Mouse (Mus musculus) hindbrain, embryonic 14.5 days (tissue): ENCODE results near the gene Itga11. TPM values are rescaled to one million over a fixed set of nuclear protein-coding genes. Genes with fewer than 3 reads are reported as not detected.

Experiments used
- ATAC-seq: fragments of 200-750 bp; cut with Nextera tagmentation; 2 replicates; pipeline ENCODE4 v1.8.0; 2017; ENCODE audit warnings: moderate number of reproducible peaks, mild to moderate bottlenecking, moderate TSS enrichment, moderate library complexity; ENCODE audit not compliant: low FRiP score
- DNase-seq: peaks from one replicate; pipeline ENCODE4 v3.0.0-alpha.2; 2015; ENCODE audit warnings: low spot score
- H3K27ac ChIP-seq: fragments of 300-500 bp; sonication (generic); 2 replicates; pipeline ENCODE4 v1.5.1; 2014; ENCODE audit warnings: mild to moderate bottlenecking, moderate library complexity
- H3K27me3 ChIP-seq: fragments of 300-500 bp; sonication (generic); 2 replicates; pipeline ENCODE4 v1.6.1; 2014; ENCODE audit warnings: mild to moderate bottlenecking, low read length, mixed read lengths; ENCODE audit not compliant: control insufficient read depth, insufficient read depth
- H3K36me3 ChIP-seq: fragments of 300-500 bp; sonication (generic); replicated peaks from 2 replicates; pipeline ENCODE4 v1.6.1; 2014; ENCODE audit not compliant: control insufficient read depth, insufficient read depth
- H3K4me1 ChIP-seq: fragments of 300-500 bp; sonication (generic); replicated peaks from 2 replicates; pipeline ENCODE4 v1.6.1; 2014; ENCODE audit warnings: antibody characterized with exemption, low read length, mixed read lengths; ENCODE audit not compliant: control insufficient read depth, insufficient read depth
- H3K4me2 ChIP-seq: fragments of 300-500 bp; sonication (generic); replicated peaks from 2 replicates; pipeline ENCODE4 v1.6.1; 2014; ENCODE audit warnings: mild to moderate bottlenecking, moderate library complexity
- H3K4me3 ChIP-seq: fragments of 300-500 bp; sonication (generic); replicated peaks from 2 replicates; pipeline ENCODE4 v1.5.1; 2014; ENCODE audit warnings: mild to moderate bottlenecking, low read length
- H3K9ac ChIP-seq: fragments of 300-500 bp; sonication (generic); 2 replicates; pipeline ENCODE4 v1.6.1; 2014
- H3K9me3 ChIP-seq: fragments of 300-500 bp; sonication (generic); 2 replicates; pipeline ENCODE4 v1.6.1; 2016; ENCODE audit warnings: low read length; ENCODE audit not compliant: control insufficient read depth
- WGBS: fragments of 180-500 bp; shearing (Covaris S2); extraction: QIAGEN DNeasy Blood & Tissue Kit; methylation state at CpG from one replicate; pipeline ENCODE4 v1.1.7; 2014; 5-methylcytosine and 5-hydroxymethylcytosine counted together
- polyA plus RNA-seq: library from polyadenylated mRNA; unstranded; fragments of >200 nt; fragmentation: Nextera tagmentation; extraction: Ambion mirVana; gene quantifications from 2 replicates; pipeline ENCODE4 v1.2.1, GENCODE M21; 2014

Itga11 gene
- polyA plus RNA-seq, 1 experiment from 2014 or later = 1.4 TPM

DNA sequence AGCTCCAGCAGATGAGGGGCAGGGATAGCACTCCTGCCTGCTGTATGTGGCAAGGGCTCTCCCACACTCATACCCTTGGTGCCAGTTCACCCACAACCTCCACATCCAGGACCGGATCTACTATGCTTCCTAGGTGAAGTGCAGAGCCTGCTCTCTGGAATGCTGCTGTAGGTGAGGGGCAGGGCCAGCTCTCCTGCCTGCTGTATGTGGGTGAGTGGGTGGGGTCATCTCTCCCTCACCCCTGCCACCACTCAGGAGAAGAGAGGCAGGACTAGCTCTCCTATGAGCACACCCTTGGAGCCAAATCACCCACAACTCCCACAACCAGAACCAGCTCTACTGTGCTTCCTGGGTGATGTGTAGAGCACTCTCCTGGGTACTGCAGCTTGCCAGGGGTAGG lies 2.5 kb upstream of the Itga11 start:
- 74% methylated on average over 1 of the region's 1 CpGs for WGBS

DNA sequence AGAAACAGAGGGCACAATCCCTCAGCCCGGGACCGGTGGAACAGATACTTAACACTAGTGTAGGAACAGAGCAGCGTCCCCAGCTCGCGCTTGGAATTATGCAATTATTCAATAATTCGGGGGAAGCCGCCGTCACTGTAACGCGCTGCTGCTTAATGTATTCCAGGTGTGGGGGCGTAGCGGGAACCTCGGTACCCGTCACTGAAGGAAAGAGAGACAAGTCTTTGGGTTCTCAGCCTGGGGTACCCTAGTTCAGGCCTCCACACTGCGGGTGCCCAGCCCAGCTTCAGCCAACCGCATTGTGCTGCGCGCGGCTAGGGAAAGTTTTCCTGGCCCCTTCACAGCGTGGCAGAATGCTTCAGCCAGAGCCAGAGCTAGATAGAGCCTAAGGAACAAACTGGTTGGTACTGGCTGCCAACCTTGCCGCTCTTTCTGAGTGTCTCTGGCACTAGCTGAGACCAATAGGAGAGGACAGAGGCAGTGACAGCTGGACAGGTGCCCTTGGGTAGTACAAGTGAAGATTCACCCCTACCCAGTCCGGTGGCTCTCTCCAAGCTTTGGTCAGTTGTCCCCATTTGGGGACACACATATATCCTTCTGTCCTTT lies 1.0 kb downstream of the Itga11 start:
- peak overlapping the region; percentile 75 for H3K4me2 ChIP-seq
- 7% methylated on average over 22 of the region's 22 CpGs for WGBS
- peaks cover 11% of the 10 kb centered on the region for H3K4me1 ChIP-seq
- DNase-seq = no peak
- no peak overlapping the region for H3K9ac ChIP-seq
- peaks cover 35% of the 10 kb centered on the region for H3K27me3 ChIP-seq
- ATAC-seq = no peak
- no peaks in the 10 kb centered on the region for H3K9me3 ChIP-seq
- peak overlapping the region; percentile 29 for H3K4me3 ChIP-seq
- no peaks in the 10 kb centered on the region for H3K36me3 ChIP-seq
- no peak overlapping the region for H3K27ac ChIP-seq

More for the DNA sequence above, 2.5 kb upstream of the Itga11 start:
- Histone ChIP-seq H3K4me2 (no peak overlapping the region), H3K9me3 (no peaks in the 10 kb centered on the region), H3K27ac (no peak overlapping the region), H3K4me3 (no peak overlapping the region), H3K4me1 (peaks cover 11% of the 10 kb centered on the region), H3K27me3 (peaks cover 35% of the 10 kb centered on the region), H3K9ac (no peak overlapping the region), H3K36me3 (no peaks in the 10 kb centered on the region)
- no peak for ATAC-seq
- DNase-seq = no peak

DNA sequence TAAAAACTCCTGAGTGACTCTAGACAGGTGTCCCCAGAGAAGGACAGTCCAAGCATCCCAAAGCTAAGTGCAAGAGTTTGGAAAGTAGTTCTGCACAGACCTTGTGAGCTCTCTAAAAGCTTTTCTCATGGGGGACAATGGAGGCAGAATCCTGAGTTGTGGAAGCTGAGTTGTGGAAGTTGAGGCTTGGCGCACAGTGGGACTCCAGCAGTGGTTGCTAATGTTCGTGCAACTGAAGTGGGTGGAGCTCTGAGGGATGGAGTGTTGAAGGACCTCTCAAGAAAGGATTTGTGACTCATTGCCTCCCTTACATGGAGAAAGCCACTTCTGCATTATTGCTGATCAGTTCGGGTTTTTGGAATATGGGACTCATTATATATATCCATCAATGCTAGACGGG lies 1.8 kb downstream of the Itga11 start:
- 75% methylated on average over 4 of the region's 4 CpGs for WGBS
- Histone ChIP-seq H3K4me2 (peak overlapping the region; percentile 75), H3K27me3 (peaks cover 35% of the 10 kb centered on the region)

DNA sequence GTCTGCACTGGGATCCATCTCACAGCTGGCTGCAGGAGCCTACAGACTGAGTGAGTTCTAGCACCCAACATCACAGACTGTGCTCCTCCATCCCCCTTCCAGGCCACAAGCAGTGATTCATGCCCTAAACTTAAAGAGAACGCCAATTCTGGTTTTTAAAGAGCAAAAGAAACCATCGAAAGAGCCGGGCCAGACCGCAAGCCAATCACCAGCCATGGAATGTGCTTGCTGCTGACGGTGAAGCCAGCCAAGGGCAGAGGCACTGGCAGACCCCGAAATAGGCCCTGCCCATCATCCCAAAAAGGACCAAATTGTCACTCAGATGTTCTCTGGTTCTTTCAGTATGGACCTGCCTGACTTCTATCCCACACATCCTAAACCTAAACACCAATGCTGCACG lies 6.7 kb downstream of the Itga11 start:
- 87% methylated on average over 7 of the region's 7 CpGs for WGBS
- Histone ChIP-seq H3K4me3 (no peak overlapping the region), H3K36me3 (no peaks in the 10 kb centered on the region), H3K27ac (no peak overlapping the region), H3K27me3 (peaks cover 9% of the 10 kb centered on the region), H3K9me3 (no peaks in the 10 kb centered on the region), H3K4me1 (no peaks in the 10 kb centered on the region), H3K9ac (no peak overlapping the region), H3K4me2 (no peak overlapping the region)
- ATAC-seq = no peak
- DNase-seq = no peak

More for the DNA sequence above, 1.8 kb downstream of the Itga11 start:
- Histone ChIP-seq H3K9ac (no peak overlapping the region), H3K4me3 (no peak overlapping the region), H3K4me1 (peaks cover 11% of the 10 kb centered on the region), H3K36me3 (no peaks in the 10 kb centered on the region), H3K9me3 (no peaks in the 10 kb centered on the region), H3K27ac (no peak overlapping the region)
- DNase-seq (no peak), ATAC-seq (no peak)

DNA sequence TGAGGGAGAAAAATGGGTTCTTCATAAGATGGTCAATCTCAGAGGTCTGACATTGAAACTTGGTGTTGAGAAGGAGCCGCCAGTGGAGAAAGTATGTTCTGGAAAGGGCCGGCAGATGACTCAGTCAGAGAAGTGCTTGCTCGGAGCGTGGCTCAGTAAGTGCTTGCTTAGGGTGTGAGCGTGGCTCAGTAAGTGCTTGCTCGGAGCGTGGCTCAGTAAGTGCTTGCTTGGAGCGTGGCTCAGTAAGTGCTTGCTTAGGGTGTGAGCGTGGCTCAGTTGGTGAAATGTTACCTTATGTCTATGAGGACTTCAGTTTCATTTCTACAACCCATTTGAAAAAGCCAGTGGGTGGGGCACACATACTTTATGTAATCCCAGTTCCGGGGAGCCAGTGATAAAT lies 12.1 kb downstream of the Itga11 start:
- DNase-seq = no peak
- no peaks in the 10 kb centered on the region for H3K36me3 ChIP-seq
- WGBS = 93% methylated on average over 10 of the region's 10 CpGs
- H3K27me3 ChIP-seq = no peaks in the 10 kb centered on the region
- H3K9me3 ChIP-seq = no peaks in the 10 kb centered on the region
- no peak overlapping the region for H3K9ac ChIP-seq
- no peak overlapping the region for H3K27ac ChIP-seq
- no peak overlapping the region for H3K4me3 ChIP-seq
- H3K4me2 ChIP-seq = no peak overlapping the region
- no peaks in the 10 kb centered on the region for H3K4me1 ChIP-seq
- ATAC-seq = no peak

DNA sequence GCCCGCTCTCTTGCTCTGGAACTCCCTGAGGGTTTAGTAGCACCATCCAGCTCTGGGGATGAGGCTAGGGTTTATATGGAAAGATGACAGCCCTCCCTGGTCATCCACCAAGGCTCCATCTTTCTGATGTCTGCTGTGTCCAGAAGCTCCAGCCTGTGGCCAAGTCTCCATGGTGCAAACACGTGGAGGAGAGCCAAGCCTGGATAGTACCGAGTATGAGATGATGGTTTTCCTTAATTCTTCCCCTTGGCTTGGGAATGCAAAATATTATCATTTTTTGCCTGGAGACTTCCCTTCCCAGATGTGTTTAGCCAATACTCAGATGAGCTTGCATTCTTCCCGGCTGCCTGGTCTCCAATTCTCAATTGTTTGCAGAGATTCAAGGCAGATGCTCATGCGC lies 16.4 kb downstream of the Itga11 start:
- H3K9ac ChIP-seq = no peak overlapping the region
- DNase-seq (no peak), ATAC-seq (no peak)

DNA sequence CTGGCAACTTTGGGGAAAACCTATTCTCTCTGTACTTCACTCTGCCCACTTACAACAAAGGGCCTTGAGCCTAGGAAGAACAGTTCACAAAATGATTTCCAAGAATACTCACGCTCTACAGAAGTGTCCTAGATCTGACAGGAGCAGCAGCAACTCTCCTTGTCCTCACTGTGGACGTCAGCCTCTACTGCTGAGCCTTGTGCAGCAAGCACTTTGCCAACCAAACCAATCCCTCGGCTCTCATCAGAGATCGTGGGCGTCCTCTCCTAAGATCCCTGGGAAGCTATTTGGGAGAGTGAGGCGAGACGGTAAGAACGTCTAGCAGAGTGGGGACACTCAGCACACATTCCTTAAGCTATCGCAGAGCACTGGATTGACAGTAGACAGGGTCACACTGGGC lies 17.6 kb downstream of the Itga11 start:
- Histone ChIP-seq H3K9ac (no peak overlapping the region), H3K9me3 (no peaks in the 10 kb centered on the region), H3K4me3 (no peak overlapping the region), H3K4me2 (no peak overlapping the region), H3K27me3 (no peaks in the 10 kb centered on the region), H3K36me3 (no peaks in the 10 kb centered on the region), H3K27ac (no peak overlapping the region), H3K4me1 (no peaks in the 10 kb centered on the region)
- ATAC-seq (no peak), DNase-seq (no peak)
- WGBS = 85% methylated on average over 9 of the region's 9 CpGs

More for the DNA sequence above, 16.4 kb downstream of the Itga11 start:
- Histone ChIP-seq H3K27me3 (no peaks in the 10 kb centered on the region), H3K36me3 (no peaks in the 10 kb centered on the region), H3K9me3 (no peaks in the 10 kb centered on the region), H3K4me2 (no peak overlapping the region), H3K4me1 (no peaks in the 10 kb centered on the region), H3K4me3 (no peak overlapping the region), H3K27ac (no peak overlapping the region)
- 88% methylated on average over 5 of the region's 5 CpGs for WGBS

DNA sequence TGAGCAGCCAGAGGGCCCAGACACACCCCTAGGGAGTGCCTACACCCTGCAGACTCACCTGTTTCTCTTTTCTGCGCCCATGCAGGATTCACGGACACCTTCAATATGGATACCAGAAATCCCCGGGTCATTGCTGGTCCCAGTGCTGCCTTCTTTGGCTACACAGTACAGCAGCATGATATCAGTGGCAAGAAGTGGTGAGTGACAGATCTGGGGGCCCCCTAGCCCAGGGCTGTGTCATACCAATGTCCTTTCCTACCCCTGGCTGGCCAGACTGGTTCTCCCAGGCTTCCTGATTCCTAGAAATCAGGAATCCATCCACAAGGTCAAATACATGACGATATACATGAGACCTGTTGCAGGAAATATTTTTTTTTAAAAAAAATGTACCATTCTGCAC lies 19.2 kb downstream of the Itga11 start:
- Histone ChIP-seq H3K36me3 (no peaks in the 10 kb centered on the region), H3K9ac (no peak overlapping the region), H3K9me3 (no peaks in the 10 kb centered on the region), H3K27ac (no peak overlapping the region), H3K4me1 (no peaks in the 10 kb centered on the region), H3K4me2 (no peak overlapping the region), H3K4me3 (no peak overlapping the region), H3K27me3 (no peaks in the 10 kb centered on the region)
- 93% methylated on average over 4 of the region's 4 CpGs for WGBS
- ATAC-seq = no peak
- DNase-seq = no peak

DNA sequence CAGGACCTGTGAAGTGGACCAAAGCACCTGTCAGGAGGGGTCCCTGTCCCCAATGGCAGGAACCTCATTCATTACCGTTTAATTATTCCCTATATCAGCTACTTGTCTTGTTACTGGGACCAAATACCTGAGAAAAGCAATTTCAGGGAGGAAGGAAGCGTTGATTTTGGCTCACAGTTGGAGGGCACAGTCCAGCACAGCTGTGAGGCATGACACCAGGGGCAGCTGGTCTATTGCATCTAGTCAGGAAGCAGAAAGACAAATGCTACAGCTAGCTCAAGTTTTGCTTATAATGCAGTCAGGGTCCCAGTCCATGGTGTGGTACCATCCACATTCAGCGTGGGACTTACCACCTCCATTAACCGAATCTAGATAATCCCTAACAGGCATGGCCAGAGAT lies 29.6 kb downstream of the Itga11 start:
- Histone ChIP-seq H3K27ac (no peak overlapping the region), H3K27me3 (no peaks in the 10 kb centered on the region), H3K4me3 (no peak overlapping the region), H3K36me3 (no peaks in the 10 kb centered on the region), H3K4me2 (no peak overlapping the region), H3K9ac (no peak overlapping the region), H3K4me1 (0 out of 2 replicates have a peak, but pooled peaks cover 14% of the 10 kb centered on the region), H3K9me3 (no peaks in the 10 kb centered on the region)
- no peak for DNase-seq
- WGBS = 81% methylated on average over 4 of the region's 4 CpGs
- ATAC-seq = no peak

DNA sequence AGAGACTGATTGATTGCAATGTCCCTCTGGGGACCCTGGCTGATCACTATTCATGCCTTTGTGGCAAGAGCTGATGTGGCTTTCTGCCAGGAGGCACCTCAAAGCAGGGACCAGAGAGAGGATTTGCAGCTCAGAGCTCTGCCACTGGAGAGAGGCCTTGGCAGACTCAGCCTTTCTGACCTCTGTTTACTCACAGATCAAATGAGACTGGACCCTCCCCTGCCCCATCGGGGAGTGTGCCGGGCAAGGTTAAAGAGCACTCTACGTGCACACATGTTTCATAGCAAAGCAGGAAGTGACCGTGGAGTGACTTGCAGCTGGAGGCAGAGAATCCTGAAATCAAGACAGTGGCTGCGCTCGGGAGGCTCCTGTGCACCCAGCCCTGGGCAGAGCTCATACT lies 30.2 kb downstream of the Itga11 start:
- H3K4me2 ChIP-seq = no peak overlapping the region
- H3K27me3 ChIP-seq = no peaks in the 10 kb centered on the region
- DNase-seq (peak; percentile 36), ATAC-seq (no peak)
- no peak overlapping the region for H3K27ac ChIP-seq
- H3K9me3 ChIP-seq = no peaks in the 10 kb centered on the region
- 61% methylated on average over 6 of the region's 6 CpGs for WGBS
- H3K4me3 ChIP-seq = no peak overlapping the region
- 0 out of 2 replicates have a peak, but pooled peaks cover 14% of the 10 kb centered on the region for H3K4me1 ChIP-seq
- no peak overlapping the region for H3K9ac ChIP-seq
- H3K36me3 ChIP-seq = no peaks in the 10 kb centered on the region
